Mouse (Mus musculus) stomach, embryonic 15.5 days (tissue): ENCODE data around the gene Ksr1. TPM values are rescaled to one million over a fixed set of nuclear protein-coding genes. Genes with fewer than 3 reads are reported as not detected.

Source experiments
- ATAC-seq: fragments of 200-750 bp; cut with Nextera tagmentation; 2 replicates; pipeline ENCODE4 v1.8.0; 2017; ENCODE audit warnings: low read depth, moderate number of reproducible peaks, moderate TSS enrichment; ENCODE audit not compliant: insufficient read depth, low FRiP score
- H3K27ac ChIP-seq: fragments of 300-500 bp; sonication (generic); 2 replicates; pipeline ENCODE4 v1.5.1; 2015; ENCODE audit warnings: mild to moderate bottlenecking, inconsistent platforms
- H3K27me3 ChIP-seq: fragments of 300-500 bp; sonication (generic); replicated peaks from 2 replicates; pipeline ENCODE4 v1.6.1; 2015; ENCODE audit warnings: inconsistent platforms
- H3K36me3 ChIP-seq: fragments of 300-500 bp; sonication (generic); 2 replicates; pipeline ENCODE4 v1.6.1; 2015; ENCODE audit warnings: inconsistent platforms
- H3K4me1 ChIP-seq: fragments of 300-500 bp; sonication (generic); 2 replicates; pipeline ENCODE4 v1.6.1; 2015; ENCODE audit warnings: inconsistent platforms
- H3K4me2 ChIP-seq: fragments of 300-500 bp; sonication (generic); 2 replicates; pipeline ENCODE4 v1.6.1; 2015; ENCODE audit warnings: mild to moderate bottlenecking, inconsistent platforms
- H3K4me3 ChIP-seq: fragments of 300-500 bp; sonication (generic); replicated peaks from 2 replicates; pipeline ENCODE4 v1.5.1; 2015; ENCODE audit warnings: inconsistent platforms
- H3K9ac ChIP-seq: fragments of 300-500 bp; sonication (generic); 2 replicates; pipeline ENCODE4 v1.6.1; 2015; ENCODE audit warnings: inconsistent platforms
- H3K9me3 ChIP-seq: fragments of 300-500 bp; sonication (generic); 2 replicates; pipeline ENCODE4 v1.6.1; 2016; ENCODE audit warnings: inconsistent platforms
- WGBS: fragments of 180-500 bp; shearing (Covaris S2); methylation state at CpG from one replicate; pipeline ENCODE4 v1.1.7; 2015; 5-methylcytosine and 5-hydroxymethylcytosine counted together
- polyA plus RNA-seq: library from polyadenylated mRNA; unstranded; fragments of >200 nt; fragmentation: Nextera tagmentation; extraction: Ambion mirVana; gene quantifications from 2 replicates; pipeline ENCODE4 v1.2.1, GENCODE M21; 2015

The Ksr1 gene
- polyA plus RNA-seq, 1 experiment from 2014 or later: 2.8 TPM

DNA sequence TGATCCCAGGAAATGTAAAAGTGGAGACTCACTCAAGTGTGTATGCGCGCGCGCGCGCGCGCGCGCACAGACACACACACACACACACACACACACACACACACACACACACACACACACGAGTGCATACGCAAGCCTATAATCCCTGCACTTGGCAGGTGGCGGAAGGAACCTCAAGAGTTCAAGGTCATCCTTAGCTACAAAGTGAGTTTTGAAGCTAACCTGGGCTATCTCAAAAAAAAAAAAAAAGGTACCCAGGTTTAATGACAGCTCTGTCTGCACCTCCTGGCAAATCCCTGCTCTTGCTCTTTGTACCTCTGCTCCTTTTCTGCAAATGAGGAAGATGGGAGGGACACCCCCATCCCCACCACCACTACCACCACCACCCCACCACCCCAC is 11.1 kb downstream of the Ksr1 start:
- no peak overlapping the region for H3K4me2 ChIP-seq
- no peak for ATAC-seq
- peaks cover 19% of the 10 kb centered on the region for H3K4me1 ChIP-seq
- H3K36me3 ChIP-seq: no peaks in the 10 kb centered on the region
- H3K9me3 ChIP-seq: no peaks in the 10 kb centered on the region
- no peak overlapping the region for H3K9ac ChIP-seq
- no peaks in the 10 kb centered on the region for H3K27me3 ChIP-seq
- no peak overlapping the region for H3K27ac ChIP-seq
- 92% methylated on average over 12 of the region's 13 CpGs for WGBS
- no peak overlapping the region for H3K4me3 ChIP-seq

DNA sequence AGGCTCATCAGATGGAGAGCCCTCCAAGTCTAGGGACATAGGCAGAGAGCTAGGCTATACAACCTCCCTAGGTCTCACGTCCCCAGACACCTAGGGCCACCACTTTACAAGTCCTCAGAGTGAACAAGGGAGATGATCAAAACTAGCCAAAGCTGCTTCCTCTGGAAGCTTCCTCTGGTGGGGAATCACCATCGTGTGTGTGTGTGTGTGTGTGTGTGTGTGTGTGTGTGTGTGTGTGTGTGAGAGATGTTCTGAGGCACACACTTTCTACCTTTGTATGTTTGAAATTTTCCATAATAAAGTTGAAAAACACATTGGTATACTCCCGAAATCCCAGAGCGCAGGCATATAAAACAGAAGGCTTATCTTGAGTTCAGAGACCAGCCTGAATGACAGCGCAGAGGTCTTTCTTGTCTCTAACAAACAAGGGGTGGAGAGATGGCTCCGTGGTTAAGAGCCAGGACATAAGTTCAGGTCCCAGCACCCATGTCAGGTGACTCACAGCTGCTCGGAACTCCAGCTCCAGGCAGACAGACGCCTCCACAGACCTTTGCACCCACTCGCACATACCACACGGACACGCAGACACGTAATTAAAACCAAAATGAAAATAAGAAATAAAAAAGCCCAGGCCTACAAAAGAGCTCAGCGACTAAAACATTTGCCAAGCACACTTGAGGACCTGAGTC is 11.6 kb downstream of the Ksr1 start:
- Histone ChIP-seq H3K9me3 (no peaks in the 10 kb centered on the region), H3K4me1 (peaks cover 19% of the 10 kb centered on the region), H3K27me3 (no peaks in the 10 kb centered on the region), H3K9ac (no peak overlapping the region), H3K4me3 (no peak overlapping the region), H3K36me3 (no peaks in the 10 kb centered on the region), H3K4me2 (no peak overlapping the region), H3K27ac (no peak overlapping the region)
- 76% methylated on average over 13 of the region's 13 CpGs for WGBS
- no peak for ATAC-seq

DNA sequence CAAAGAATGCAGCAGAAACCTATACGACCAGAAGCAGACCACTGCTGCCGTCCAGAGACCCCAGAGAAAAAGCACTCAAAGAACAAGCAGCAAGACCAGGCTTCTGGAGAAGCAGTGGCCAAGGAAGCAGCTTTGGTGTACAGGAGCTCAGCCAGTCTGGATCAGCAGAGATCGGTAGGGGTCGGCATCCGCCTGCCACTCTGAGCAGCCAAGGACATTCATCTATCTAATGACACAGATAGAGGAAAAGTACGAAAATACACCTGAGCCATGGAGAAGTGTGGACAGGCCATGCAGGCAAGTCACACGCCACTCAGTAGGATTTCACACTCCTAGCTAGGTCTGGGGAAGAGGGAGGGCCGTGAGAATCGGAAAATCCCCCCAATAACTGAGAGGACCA is 12.2 kb downstream of the Ksr1 start:
- Histone ChIP-seq H3K36me3 (no peaks in the 10 kb centered on the region), H3K9me3 (no peaks in the 10 kb centered on the region), H3K4me1 (peaks cover 19% of the 10 kb centered on the region), H3K4me3 (no peak overlapping the region), H3K27me3 (no peaks in the 10 kb centered on the region), H3K9ac (no peak overlapping the region), H3K27ac (no peak overlapping the region), H3K4me2 (no peak overlapping the region)
- 82% methylated on average over 9 of the region's 9 CpGs for WGBS
- ATAC-seq: no peak

DNA sequence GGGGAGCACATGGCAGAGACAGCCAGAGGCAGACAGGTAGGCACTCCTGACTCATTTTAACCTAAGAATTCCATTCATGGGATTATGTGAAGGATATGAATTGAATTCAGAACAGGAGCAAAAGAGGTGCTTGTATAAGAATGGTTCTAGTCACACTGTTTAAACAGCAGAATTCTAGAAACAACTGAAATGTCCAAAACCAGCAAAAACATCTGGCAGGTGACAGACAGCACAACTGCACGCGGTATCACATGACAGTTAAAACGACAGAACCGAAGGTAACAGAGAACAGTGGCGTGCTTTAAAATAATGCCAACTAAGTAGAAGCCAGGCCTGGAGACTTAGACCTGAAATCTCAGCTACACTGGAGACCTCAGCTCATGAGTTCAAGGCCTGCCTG is 13.2 kb downstream of the Ksr1 start:
- H3K9me3 ChIP-seq: no peaks in the 10 kb centered on the region
- H3K4me3 ChIP-seq: no peak overlapping the region
- WGBS: 75% methylated on average over 5 of the region's 5 CpGs
- peaks cover 17% of the 10 kb centered on the region for H3K4me1 ChIP-seq
- H3K4me2 ChIP-seq: no peak overlapping the region
- no peaks in the 10 kb centered on the region for H3K36me3 ChIP-seq
- H3K27ac ChIP-seq: no peak overlapping the region
- no peak overlapping the region for H3K9ac ChIP-seq
- no peaks in the 10 kb centered on the region for H3K27me3 ChIP-seq
- ATAC-seq: no peak

DNA sequence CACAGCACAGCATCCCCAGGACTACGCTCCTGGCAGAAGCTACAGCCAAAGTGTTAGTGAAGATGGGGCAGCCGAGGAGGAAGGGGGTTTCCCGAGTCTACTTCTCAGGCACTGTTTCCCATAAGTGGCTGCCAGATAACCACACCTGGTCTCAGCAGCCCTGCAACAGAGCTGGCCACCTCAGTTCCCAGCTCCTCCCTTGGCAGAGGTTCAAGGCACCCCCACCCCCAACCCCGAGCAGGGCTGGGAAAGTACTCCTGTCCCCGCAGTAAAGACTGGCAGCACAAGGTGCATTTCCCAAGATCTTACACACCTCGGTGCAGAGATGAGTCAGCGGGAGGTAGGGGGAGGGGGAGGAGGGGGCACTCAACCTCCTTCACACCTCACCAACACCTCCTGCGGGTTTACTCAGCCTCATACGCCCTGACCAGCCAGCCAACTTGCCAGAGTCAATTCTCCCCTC is 14.2 kb downstream of the Ksr1 start:
- Histone ChIP-seq H3K27me3 (no peaks in the 10 kb centered on the region), H3K36me3 (no peaks in the 10 kb centered on the region), H3K4me2 (no peak overlapping the region), H3K9me3 (no peaks in the 10 kb centered on the region), H3K4me1 (peaks cover 17% of the 10 kb centered on the region), H3K27ac (no peak overlapping the region), H3K9ac (no peak overlapping the region), H3K4me3 (no peak overlapping the region)
- WGBS: 44% methylated on average over 9 of the region's 9 CpGs
- peak; percentile 75 for ATAC-seq

DNA sequence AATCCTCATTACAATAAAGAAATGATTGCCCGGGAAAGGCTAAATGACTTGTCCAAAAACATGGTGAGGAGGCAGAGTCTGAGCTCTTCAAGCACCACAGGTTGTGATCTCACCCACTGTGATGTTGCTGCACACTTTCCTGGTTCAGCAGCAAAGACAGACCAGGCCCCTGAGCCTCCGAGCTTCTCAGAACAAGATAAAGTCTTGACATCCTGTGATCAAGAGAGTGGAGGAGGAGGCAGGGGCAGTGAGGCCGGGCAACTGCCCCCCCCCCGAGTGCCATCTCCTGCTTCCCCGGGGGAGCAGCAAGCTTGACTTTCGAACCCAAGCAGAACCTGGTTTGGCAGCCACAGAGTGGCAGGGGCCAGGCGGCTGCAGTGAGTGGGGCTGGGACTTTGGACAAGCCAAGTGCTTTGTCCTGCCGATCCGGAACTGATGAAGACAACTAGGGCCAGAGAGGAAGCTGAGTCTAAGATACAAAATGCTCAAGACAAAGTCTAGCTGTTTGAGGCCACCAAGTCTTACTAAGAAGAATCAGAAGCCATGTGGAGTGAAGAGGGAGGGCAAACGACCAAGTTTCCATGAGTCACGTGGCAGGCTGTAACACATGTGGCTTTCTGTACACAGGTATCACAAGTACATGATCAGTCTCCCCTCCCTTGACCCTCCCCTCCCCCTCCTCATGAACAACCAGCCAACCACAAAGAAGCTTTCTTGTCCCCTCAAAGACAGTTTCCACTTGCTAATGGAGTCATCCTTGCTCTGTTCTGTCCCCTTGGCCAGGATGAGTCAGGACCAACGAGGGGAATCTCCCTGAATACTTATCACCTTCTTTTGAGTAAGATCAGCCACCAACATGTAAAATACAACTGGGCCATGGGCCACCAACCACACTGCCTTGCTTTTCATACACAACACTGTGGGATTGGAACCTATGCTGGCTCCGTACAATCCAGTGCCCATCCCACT is 16.5 kb downstream of the Ksr1 start:
- Histone ChIP-seq H3K36me3 (no peaks in the 10 kb centered on the region), H3K27me3 (no peaks in the 10 kb centered on the region), H3K9me3 (no peaks in the 10 kb centered on the region), H3K27ac (no peak overlapping the region), H3K4me2 (no peak overlapping the region), H3K4me3 (no peak overlapping the region), H3K4me1 (peaks cover 9% of the 10 kb centered on the region; the same call in 1 of the 2 replicates), H3K9ac (no peak overlapping the region)
- 68% methylated on average over 13 of the region's 13 CpGs for WGBS
- ATAC-seq: no peak

DNA sequence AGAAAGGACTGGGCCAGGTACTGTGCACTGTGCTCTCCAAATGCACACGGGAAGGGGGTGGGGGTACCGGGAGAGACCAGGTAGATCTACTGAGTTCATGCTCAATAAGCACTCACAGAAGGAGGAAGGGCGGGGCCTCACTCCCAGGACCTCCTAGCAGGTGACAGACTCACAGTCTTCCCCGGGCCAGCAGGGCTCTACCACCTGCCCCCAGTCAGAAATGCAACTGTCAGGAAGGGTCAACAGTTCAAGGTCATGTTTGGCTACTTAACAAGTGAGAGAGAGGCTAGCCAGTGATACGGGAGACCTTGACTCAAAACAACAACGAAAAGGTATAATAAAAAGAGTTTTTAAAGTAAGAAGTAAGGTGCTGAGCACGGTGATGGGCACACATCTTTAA is 18.0 kb downstream of the Ksr1 start:
- H3K27ac ChIP-seq: no peak overlapping the region
- H3K27me3 ChIP-seq: no peaks in the 10 kb centered on the region

DNA sequence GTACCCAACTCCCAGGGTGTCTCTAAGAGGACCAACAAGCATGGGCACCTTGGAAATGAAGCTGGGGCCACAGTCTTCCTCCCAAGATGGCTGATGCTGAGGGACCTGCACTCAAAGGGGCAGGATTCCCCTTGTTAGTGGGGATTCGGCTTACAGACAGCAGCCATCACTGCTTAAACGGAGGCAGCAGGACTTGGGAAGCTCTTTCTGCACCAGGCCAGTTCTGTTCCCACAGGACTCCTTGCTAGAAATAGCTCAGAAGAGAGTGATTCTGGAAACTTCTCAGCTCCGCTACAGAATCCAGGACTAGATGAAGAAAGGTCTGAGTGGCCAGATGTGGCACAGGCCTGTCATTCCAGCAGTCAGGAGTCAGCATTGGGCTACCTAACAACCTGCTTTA is 19.2 kb downstream of the Ksr1 start:
- Histone ChIP-seq H3K4me1 (0 out of 2 replicates have a peak, but pooled peaks cover 5% of the 10 kb centered on the region), H3K9ac (no peak overlapping the region), H3K4me3 (no peak overlapping the region), H3K27ac (no peak overlapping the region), H3K27me3 (no peaks in the 10 kb centered on the region), H3K36me3 (no peaks in the 10 kb centered on the region), H3K4me2 (no peak overlapping the region), H3K9me3 (no peaks in the 10 kb centered on the region)
- no peak for ATAC-seq
- WGBS: 90% methylated on average over 3 of the region's 3 CpGs

More for the DNA sequence above, 18.0 kb downstream of the Ksr1 start:
- peaks cover 9% of the 10 kb centered on the region; the same call in 1 of the 2 replicates for H3K4me1 ChIP-seq
- no peak overlapping the region for H3K4me3 ChIP-seq
- H3K36me3 ChIP-seq: no peaks in the 10 kb centered on the region
- no peak overlapping the region for H3K9ac ChIP-seq
- H3K9me3 ChIP-seq: no peaks in the 10 kb centered on the region
- 81% methylated on average over 7 of the region's 7 CpGs for WGBS
- no peak for ATAC-seq
- H3K4me2 ChIP-seq: no peak overlapping the region

DNA sequence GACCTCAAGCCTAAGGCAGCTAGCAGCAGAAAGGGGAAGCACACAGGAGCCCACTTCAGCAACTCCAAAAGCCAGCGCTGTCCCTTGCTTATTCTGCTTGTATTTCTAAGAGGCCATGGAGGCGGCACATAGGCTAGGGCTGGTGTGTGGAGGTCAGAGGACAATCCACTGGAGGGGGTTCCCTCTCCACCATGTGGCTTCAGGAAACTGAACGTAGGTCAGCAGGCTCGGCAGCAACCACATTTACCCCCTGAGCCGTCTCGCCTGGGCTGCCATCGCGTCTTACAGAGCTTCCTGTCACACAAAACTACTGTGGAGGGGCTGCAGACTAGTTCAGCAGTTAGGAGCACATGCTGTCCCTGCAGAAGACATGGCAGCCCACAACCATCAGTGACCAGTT is 20.4 kb downstream of the Ksr1 start:
- H3K9me3 ChIP-seq: no peaks in the 10 kb centered on the region
- no peak overlapping the region for H3K4me2 ChIP-seq
- H3K4me1 ChIP-seq: 0 out of 2 replicates have a peak, but pooled peaks cover 5% of the 10 kb centered on the region
- no peak overlapping the region for H3K9ac ChIP-seq
- no peak overlapping the region for H3K27ac ChIP-seq
- ATAC-seq: no peak
- no peaks in the 10 kb centered on the region for H3K36me3 ChIP-seq
- no peaks in the 10 kb centered on the region for H3K27me3 ChIP-seq
- no peak overlapping the region for H3K4me3 ChIP-seq
- 72% methylated on average over 8 of the region's 8 CpGs for WGBS

DNA sequence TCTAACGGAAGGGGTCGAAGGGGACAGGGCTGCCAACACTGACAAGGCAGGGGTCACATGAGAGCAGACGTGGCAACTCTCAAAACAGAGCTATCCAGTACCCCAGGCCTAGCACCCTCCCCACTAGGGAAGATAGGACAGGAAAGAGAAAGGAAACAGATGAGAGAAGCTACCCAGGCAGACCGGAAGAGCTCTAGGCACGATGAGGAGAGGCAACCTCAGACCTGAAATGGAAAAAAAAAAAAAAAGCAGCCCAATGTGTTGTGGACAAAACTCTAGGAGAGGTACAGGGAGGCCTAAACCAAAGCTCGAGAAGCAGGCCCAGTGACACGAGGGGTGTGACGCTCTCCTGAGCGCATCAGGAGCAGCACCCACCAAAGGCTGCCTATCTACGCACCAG is 23.7 kb downstream of the Ksr1 start:
- ATAC-seq: no peak
- no peak overlapping the region for H3K27ac ChIP-seq
- no peaks in the 10 kb centered on the region for H3K27me3 ChIP-seq
- no peaks in the 10 kb centered on the region for H3K36me3 ChIP-seq
- no peaks in the 10 kb centered on the region for H3K9me3 ChIP-seq
- no peak overlapping the region for H3K9ac ChIP-seq
- H3K4me3 ChIP-seq: no peak overlapping the region
- 76% methylated on average over 10 of the region's 10 CpGs for WGBS
- peaks cover 10% of the 10 kb centered on the region; the same call in 1 of the 2 replicates for H3K4me1 ChIP-seq
- no peak overlapping the region for H3K4me2 ChIP-seq

DNA sequence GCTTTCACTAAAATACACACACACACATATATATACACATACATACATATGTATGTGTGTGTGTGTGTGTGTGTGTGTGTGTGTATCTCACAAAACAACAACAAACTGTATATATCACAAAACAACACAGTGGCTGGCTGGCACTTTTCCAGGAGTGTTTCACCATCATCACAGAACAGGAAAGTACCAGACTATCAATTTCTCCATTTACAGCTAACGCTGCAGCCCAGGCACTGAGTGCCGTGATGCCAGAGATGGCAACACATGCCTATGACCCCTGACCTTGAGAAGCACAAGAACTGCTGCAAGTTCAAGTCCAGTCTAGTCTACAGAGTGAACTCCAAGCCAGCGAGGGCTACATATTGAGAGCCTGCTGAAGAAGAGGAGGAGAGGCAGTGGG is 26.1 kb downstream of the Ksr1 start:
- no peaks in the 10 kb centered on the region for H3K27me3 ChIP-seq
- no peak overlapping the region for H3K4me2 ChIP-seq
- no peak overlapping the region for H3K9ac ChIP-seq
- H3K9me3 ChIP-seq: no peaks in the 10 kb centered on the region
- no peak overlapping the region for H3K27ac ChIP-seq
- no peak overlapping the region for H3K4me3 ChIP-seq
- no peaks in the 10 kb centered on the region for H3K36me3 ChIP-seq
- H3K4me1 ChIP-seq: peaks cover 10% of the 10 kb centered on the region; the same call in 1 of the 2 replicates
- 67% methylated on average over 3 of the region's 3 CpGs for WGBS
- ATAC-seq: no peak

DNA sequence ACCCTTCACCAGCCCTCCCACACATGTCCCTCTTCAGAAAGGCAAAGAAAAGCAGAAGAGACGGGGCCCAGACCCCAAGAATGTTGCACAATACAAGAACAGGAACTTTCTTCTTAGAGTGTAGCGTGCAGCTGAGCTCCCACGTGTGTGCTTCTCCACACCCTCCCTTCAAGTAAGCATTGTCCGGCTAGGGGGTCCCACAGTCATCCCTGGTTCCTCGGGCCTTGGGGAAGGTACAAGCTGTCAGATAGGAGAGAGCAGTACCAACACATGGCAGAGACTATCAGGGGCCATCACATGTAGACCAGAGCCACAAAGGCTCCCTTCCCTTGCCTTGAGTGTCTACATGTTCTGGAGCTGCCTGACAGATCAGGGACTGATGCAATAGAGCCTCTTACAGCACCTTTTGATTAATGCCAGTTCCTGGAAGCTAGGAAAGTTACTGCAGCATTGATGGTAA is 27.3 kb downstream of the Ksr1 start:
- no peak for ATAC-seq
- no peak overlapping the region for H3K4me3 ChIP-seq
- no peak overlapping the region for H3K9ac ChIP-seq
- H3K36me3 ChIP-seq: no peaks in the 10 kb centered on the region
- H3K27me3 ChIP-seq: no peaks in the 10 kb centered on the region
- WGBS: 53% methylated on average over 5 of the region's 5 CpGs
- H3K4me2 ChIP-seq: no peak overlapping the region
- no peaks in the 10 kb centered on the region for H3K9me3 ChIP-seq
- H3K4me1 ChIP-seq: peaks cover 10% of the 10 kb centered on the region; the same call in 1 of the 2 replicates
- no peak overlapping the region for H3K27ac ChIP-seq
